Mouse (Mus musculus) cerebellum, postnatal 14 days (tissue): ENCODE data around the gene Tmem163.

Experiments
- DNase-seq, 2 experiments: peaks; one replicate each; pipeline ENCODE4 v3.0.0; 2021; ENCODE audit warnings: mixed read lengths in 2 of 2

Gene Tmem163

DNA sequence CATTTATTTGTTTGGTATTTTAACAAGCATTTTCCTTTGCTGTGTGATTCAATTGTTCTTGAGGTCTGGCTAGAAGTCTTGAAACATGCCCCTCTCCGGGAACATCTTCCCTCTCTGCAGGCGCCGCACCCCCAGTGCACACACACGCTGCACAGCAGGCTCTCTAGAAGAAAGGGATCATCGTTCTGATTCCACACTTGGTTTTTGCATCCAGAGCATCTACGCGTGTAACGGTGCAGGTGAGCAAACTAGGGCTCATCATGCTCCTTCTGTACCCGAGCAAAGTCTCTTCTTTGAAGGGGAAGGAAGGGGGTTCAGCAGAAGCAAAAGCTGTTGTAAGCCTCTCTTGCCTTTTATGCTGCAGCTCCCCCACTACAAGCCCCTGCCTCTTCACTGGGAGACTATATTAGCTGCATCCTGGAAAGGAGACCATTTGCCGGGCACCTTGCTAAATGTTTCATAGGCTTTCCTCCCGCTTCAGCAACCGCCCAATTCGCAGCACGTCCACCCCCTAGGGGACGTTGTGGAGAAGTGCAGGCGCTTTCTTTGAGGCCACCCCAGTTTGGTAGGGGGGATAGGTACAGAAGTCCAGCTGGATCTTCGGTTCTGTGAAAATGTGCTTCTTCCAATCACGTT lies at the start of gene Tmem163:
Gene Tmem163 (minus strand): TSS at position 51 of the 636 bp plus-strand sequence.
- peak; percentile 78 to 80 for DNase-seq

GRCm38 (mm10) chr1:127729096-127729495 lies 49.7 kb upstream of the Tmem163 start, which contains the start of gene Acmsd:
Gene Acmsd (plus strand): TSS chr1:127729413.
- DNase-seq: peak in 1 of 2 experiments; percentile 7

GRCm38 (mm10) chr1:127723596-127723995 lies 44.2 kb upstream of the Tmem163 start:
- no peak for DNase-seq

DNA sequence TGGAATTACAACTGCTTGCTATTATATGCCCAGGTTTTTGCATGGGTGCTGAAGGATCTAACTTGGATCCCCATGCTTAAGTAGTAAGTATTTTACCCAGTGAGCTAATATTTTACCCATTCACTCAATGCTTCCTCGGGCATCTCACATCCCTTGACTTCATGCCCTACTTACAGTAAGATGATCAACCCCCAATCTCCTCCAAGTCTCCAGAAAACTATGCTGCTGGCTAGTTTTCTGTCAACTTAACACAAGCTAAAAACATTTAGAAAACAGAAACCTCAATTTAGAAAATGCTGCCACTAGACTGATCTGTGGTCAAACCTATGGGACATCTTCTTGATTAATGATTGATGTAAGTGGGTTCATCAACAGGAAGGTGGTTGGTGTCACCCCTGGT lies 38.9 kb upstream of the Tmem163 start:
- DNase-seq: no peak

DNA sequence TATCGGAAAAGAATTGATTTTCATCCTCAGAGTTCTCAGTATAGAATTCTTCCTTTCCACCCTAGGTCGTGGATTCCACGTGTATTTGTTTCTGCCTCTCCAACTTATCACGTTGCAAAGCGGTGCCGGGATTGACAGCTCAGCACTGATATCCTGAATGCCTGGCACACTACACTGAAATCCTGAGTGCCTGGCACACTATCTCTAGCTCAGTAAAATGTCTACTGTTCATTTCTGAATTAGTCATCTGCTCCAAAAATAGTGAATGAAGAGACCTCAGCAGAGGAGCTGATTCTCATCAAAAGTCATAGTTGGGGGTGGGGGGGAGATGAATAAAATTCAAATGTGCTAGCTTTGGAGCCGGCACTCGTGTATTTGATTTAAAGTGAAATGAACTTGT lies 37.1 kb upstream of the Tmem163 start:
- DNase-seq: no peak

- no peak for DNase-seq
Measured at GRCm38 (mm10) chr1:127706269-127706668, 26.9 kb upstream of the Tmem163 start.

DNA sequence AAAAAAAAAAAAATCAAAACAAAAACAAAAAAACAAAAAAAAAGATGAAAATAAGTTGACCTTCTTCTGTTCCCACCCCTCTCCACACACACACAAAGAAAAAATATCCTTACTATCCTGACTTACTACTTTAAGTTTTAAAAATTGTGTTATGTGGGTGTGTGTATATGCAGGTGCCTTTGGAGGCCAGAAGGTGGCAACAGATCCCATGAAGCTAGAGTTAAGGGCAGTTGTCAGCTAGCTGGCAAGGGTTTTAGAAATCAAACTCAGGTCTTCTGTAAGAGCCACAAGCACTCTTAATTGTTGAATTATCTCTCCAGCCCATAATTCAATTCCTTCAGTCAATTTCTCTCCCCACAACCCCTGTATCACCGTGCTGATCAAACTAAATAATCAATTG lies 22.8 kb upstream of the Tmem163 start:
- DNase-seq: no peak

GRCm38 (mm10) chr1:127696533-127696932 lies 17.2 kb upstream of the Tmem163 start:
- peak in 1 of 2 experiments; percentile 43 for DNase-seq

GRCm38 (mm10) chr1:127677661-127678580 lies 1.4 kb downstream of the Tmem163 start:
- peak; percentile 59 to 79 for DNase-seq

- DNase-seq: peak; percentile 69 to 72
Measured at GRCm38 (mm10) chr1:127677131-127677631, 2.2 kb downstream of the Tmem163 start.

DNA sequence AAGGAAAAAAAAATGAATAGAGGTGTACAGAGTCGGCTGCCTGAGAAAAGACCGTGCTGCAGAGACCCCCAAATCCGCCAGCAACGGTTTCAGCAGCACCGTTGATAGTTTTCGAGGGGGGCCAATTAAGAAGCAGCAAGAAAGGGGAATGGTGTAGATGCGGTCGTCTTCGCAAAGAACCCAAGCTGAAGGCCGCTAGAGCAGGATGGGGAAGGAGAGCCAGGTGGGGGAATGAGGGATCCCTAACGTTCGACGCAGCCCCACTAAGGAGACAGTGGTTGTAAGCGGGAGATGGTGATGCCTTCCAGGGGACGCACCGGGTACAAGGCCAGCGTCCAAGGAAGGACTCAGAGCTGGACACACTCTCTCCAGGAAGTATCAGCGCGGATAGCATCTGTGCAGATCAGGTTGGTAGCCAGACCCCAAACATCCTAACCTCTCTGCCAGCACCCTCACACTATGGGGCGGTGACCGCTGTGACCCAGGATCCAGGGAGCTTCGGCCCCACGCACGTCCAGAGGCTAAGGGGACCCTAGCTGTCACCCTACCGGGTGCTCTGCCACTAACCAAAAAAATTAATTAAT lies 2.7 kb downstream of the Tmem163 start:
- peak; percentile 32 to 52 for DNase-seq

DNA sequence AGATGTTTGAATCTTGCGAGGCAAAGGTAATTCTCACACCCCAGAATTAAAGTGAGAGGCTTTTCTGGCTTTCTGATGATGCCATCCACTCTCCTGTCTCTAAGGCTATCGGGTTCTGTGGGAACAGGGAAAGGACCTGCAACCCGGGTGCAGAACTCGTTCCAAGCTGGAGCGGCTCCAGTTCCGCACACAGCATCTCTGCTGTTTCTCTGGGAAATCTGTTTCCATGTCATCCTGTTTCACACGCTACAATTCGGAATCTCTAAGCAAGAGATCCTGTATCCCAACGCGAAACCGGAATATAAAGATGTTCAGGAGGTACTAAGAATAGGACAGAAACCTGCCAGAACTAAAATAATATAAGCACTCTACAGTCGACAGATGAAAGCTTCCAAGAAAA lies 3.2 kb downstream of the Tmem163 start:
- peak; percentile 89 to 91 for DNase-seq

GRCm38 (mm10) chr1:127675253-127675652 lies 4.1 kb downstream of the Tmem163 start:
- DNase-seq: no peak

DNA sequence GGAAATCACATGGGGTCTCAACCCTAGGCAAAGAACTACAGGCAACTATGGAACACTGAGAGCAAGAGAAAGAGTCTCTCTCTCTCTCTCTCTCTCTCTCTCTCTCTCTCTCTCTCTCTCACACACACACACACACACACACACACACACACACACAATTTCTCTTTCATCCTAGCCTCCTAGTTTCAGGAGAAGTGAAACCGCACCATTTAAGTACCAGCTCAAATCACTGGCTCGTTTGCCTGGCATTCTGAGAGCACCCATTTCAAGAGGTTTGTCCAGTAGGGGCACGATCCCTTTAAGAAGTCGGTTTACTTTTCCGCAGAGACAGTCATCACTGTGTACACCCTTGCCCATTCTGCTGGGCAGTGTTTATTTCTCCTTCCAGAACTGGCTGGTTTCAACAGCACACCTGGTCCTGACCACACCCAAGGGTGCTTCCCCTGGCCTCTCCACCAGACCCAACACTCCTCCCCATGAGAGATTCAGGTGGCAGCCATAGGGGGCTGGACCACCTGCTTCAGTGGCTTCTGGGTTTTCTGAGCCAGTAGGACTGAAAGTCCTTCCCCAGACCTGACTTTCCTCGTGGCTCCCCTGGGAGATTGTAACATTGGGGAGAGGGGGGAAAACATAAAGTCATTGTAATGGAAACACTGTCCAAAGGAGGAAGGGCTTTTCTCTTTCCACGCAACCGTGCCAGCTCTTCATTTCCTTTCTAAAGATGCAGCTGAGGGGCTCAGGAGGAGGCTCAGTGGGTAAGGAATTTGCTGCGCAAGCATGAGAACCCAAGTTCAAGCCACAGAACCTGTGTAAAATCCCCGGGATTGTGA lies 5.9 kb downstream of the Tmem163 start:
- DNase-seq: no peak

DNA sequence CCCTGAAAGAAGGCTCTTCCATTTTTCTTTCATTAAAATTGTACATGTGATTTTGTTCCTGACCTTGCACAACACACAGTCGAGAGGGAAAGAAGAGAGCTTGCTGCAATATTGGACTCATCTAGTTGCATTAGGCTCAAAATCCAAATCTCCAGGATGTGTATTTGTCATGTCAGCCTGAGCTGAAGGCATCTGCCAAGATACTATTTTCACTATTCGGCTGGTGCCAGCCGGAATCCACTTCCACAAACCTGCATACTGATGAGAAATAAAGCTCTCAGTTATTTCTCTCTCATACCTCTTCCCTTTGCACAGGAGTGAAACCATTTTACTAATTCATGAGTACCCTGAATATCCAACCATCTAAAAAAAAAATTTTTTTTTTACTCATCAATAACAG lies 11.2 kb downstream of the Tmem163 start:
- DNase-seq: peak in 1 of 2 experiments; percentile 42

DNA sequence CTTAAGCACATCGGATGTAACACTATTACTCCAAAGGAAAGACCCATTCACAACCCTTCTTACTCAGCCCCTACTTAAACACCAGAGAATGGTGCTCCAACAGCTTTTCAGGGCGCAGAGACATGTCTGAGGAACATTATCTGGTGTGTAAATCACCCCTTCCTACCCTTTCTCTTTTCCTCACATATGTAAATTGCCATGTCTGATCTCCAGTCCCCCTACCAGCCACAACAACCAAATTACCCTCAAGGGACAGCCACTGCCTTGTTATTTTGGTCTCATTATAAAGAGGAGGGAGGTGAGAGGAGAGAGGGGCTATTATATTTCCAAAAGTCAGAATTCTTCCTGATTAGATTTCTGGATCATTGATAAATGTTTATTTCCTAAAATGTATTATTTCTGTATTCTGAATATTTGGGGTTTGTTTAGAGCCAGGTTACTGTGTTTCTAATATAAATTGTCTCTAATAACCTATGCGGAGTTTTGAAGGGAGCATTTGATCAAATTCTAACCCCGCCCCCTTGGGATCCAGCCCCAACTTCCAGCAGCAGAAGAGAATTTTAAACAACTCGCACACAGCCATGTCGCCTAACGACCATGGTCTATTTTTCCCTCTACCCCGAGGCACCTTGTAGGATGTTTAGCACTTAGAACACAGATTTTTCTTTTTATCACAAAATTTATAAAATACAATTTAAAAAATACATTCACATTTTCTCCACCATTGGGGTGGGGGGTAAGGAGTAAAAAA lies 12.1 kb downstream of the Tmem163 start:
- DNase-seq: no peak

- DNase-seq: no peak
Measured at GRCm38 (mm10) chr1:127666221-127666620, 13.1 kb downstream of the Tmem163 start.

- no peak for DNase-seq
Measured at GRCm38 (mm10) chr1:127662385-127663068, 16.8 kb downstream of the Tmem163 start.

- no peak for DNase-seq
Measured at GRCm38 (mm10) chr1:127661118-127662012, 18.0 kb downstream of the Tmem163 start.

GRCm38 (mm10) chr1:127651564-127651963 lies 27.8 kb downstream of the Tmem163 start:
- DNase-seq: no peak
